Mouse (Mus musculus) cerebellum, postnatal 36 days (tissue): ENCODE results near the gene Gpx4.

Experiments used
- DNase-seq, 2 experiments: peaks; one replicate each; pipeline ENCODE4 v3.0.0; 2021 to 2022; ENCODE audit warnings: mixed read lengths in 2 of 2

Gpx4 gene

DNA sequence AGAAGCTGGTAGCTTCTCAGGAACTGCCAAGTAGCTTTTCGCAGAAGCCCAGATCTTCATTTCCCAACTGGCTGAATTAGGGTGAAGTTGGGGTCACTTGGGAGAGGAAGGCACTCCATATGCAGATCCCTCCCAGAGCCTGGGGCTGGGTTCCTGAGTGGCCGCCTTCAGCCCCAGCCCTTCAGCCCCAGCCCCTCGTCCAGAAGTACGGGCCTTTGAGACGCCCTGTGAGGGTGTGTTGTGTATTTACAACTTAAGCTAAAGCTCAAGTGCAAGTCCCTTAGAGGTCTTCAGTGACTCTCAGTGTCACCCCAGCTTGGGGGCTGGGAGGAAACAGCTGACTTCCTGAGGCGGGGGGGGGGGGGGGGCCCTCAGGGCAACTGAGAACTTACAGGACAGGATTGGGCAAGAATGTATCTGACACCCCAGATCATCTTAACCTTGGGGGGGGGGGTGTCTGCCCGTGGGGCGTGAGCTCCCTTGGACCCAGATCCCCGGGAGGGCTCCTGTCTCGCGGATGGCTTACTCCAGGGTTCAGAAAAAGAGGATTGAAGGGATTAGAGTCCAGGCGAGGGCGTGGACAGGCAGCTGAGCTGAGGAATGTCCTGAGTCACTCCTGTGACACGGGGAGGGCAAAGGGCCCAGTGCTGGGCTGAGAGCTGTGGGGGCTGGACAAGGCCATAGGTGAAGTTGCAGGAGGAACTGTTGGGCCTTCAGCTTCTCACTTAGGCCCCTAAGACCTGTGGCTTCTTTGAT, 4.8 kb downstream of the Gpx4 start:
- DNase-seq, result no peak

DNA sequence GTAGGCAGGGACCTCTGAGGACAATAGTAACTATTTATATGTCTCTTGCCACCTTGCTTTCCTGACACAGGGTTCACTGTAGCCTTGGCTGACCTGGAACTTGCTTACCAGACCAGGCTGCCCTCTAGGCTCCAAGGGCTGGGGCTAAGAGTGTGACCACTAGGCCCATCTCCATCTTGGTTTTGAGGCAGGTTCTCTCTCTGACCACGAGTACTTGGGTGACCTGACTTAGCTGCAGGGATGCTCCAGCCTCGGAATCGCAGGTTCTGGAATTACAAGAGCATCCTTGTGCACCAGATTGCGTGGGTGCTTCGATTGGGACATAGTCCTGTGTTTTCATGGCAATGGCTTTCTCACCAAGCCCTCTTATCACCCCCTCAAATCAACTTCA, 5.4 kb downstream of the Gpx4 start:
- no peak for DNase-seq

DNA sequence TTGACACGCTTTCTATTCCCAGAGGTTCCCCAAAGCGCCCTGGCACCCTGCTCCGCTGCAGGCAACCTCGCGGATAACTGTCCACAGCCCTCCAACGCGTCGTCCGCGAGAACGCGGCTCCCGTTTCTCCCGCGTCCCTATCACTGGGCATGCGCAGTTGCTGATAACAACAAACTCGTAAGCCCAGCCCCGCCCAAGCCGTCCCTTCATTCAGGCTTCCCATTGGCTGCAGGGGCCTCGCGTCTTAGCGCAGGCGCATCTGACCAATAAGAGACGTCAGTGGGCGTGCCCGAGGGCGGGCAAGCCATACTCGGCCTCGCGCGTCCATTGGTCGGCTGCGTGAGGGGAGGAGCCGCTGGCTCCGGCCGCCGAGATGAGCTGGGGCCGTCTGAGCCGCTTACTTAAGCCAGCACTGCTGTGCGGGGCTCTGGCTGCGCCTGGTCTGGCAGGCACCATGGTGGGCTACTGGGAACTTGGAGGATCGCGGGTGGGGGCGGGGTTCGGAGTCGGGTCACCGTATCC, 6.4 kb downstream of the Gpx4 start:
- peak; percentile 99 for DNase-seq

DNA sequence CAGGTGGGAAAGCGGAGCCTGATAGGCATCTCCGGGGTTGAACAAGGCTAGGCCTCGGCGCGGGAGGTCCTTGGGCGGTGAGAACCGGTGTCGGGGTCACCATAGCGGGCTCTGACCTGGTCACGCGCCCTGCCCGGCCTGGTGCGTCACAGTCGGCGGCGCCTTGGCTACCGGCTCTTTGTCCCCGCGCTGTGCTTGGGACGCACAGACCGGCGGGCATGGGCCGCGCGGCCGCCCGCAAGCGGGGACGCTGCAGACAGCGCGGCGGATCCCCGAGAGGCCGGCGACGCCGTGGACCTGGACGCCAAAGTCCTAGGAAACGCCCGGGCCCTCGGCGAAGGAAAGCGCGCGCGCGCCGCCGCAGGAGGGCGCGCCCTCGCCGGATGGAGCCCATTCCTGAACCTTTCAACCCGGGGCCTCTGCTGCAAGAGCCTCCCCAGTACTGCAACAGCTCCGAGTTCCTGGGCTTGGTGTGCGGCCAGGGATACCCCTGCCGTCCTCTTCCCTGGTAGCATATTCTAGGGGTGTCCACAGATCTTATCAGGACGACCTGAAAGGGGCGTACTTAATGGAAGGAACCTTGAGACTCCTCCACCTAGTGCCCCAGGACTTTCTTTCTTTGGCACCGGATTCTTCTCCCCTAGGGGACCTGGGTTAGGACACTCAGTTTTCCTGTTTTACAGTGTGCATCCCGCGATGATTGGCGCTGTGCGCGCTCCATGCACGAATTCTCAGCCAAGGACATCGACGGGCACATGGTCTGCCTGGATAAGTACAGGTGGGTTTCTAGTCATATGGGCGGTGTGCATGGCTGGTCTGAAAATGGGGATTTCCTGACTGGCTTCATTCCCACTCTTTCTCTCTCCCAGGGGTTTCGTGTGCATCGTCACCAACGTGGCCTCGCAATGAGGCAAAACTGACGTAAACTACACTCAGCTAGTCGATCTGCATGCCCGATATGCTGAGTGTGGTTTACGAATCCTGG, 7.2 kb downstream of the Gpx4 start:
- peak; percentile 68 to 70 for DNase-seq

DNA sequence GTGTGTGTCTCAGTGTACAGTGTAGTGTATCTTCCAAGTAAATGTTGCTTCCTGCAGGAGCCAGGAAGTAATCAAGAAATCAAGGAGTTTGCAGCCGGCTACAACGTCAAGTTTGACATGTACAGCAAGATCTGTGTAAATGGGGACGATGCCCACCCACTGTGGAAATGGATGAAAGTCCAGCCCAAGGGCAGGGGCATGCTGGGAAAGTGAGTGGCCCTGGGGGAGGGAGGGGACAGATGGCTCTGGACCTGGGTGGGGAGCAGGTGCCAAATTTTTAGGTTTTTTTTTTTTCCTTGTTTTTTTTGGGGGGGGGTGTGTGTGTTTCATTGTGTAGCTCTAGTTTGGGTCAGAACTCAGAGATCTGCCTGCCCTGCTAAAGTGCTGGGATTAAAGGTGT, 7.9 kb downstream of the Gpx4 start:
- peak; percentile 38 to 54 for DNase-seq

DNA sequence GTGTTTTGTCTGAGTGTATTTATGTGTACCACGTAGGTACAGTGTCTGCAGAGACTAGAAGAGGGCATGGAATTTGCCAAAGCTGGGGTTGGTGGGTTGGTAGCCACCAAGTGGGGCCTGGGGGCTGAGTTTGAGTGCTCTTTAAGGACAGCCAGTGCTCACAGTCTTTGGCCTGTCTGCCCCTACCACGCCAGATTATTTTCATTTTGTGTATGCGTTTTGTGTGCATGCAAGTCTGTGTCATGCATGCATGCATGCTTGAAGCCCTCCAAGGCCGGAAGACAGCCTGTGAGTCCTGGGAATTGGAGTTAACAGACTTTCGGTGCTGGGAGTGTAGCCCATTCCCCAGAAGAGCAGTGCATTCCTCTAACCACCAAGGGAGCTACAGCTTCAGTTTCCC, 8.4 kb downstream of the Gpx4 start:
- DNase-seq, result no peak

DNA sequence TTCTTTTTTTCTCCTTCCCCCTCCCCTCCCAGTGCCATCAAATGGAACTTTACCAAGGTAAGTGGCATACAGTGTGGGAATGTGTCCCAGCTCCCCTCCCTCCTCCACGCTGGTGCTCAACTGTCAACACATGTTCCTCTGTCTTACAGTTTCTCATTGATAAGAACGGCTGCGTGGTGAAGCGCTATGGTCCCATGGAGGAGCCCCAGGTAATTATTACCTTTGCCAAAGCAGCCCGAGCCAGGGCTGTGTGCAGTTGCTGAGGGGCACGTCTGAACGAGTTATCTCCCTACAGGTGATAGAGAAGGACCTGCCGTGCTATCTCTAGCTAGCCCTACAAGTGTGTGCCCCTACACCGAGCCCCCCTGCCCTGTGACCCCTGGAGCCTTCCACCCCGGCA, 8.9 kb downstream of the Gpx4 start:
- DNase-seq, result no peak

DNA sequence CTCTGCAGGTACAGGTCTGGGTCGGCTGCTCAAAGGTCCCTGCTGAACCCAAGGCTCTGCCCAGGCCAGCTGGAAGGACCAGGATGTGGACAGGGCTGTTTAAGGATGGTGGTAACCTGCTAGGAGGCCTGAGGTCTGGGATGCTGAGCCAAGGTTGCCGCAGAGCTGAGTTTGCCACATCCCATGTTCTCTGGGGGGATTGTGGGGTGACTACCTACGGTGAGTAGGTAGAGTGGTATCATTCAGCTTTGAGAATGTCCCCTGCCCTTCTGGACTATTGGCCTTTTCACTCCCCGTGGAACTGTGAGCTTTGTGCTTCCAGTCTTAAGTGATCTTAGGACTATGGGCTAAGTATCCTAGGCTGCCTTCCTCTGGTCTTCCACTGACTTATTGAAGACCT, 9.5 kb downstream of the Gpx4 start:
- DNase-seq, result no peak

DNA sequence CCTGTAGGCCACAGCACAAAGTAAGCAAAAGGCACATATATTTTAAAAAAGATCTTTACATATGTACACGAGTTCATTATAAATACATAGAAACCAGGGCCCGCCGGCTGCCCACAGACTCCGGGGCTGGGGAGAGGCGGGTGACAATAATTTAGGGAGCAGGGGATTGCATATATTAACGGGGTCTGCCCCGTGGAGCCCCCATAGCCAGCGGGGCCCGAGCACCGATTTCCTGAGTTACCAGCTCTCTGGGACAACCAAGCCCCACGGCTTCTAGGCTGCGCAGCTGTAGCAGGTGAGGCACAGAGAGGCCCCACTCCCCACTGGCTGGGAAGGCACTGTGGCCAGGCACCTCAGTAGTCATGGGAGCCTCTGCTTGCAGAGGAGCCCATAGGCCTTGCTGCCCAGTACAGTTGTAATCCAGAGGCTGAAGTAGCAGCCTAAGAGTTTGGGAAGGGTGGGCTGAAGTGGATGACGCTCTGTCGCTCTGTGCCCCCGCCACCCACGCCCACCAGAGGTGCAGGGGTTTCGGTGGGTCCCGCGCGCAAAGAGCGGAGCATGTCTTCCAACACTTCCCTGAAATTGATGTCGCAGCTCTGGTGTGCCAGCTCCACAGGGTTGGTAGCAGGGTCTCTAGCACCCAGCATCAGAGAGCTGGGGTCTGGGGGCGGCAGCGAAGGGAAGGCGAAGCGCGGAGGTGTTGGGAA, 10.2 kb downstream of the Gpx4 start:
- DNase-seq, result no peak

DNA sequence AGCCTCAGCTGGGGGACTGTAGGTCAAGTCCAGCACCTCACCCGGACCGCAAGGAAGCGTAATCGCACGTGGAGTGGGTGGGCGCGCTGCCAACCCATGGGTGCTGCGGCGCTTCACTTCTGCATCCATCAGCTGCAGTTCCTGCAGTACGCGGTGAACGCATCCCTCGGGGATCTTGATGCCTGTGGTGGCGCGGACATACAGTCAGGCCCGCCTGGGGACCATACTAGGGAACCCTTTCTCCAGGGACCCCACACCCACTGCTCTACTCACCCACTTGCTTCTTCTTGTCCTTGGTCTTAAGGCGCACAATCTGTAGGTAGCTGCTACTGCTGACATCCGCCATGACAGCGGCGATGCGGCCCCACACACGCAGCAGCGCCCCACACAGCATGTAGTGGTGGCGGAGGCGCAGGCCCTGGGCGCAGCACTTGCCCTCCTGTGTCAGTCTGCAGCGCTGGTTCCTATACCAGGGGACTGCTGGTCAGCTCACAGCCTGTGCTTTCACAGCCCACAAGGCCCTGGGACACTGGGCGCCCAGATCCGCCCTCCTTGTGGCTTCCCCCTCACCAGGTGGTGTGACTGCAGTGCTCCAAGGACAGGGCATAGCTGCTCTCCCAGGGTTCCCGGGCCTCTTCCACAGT, 10.8 kb downstream of the Gpx4 start:
- DNase-seq, result peak in 1 of 2 experiments; percentile 47

DNA sequence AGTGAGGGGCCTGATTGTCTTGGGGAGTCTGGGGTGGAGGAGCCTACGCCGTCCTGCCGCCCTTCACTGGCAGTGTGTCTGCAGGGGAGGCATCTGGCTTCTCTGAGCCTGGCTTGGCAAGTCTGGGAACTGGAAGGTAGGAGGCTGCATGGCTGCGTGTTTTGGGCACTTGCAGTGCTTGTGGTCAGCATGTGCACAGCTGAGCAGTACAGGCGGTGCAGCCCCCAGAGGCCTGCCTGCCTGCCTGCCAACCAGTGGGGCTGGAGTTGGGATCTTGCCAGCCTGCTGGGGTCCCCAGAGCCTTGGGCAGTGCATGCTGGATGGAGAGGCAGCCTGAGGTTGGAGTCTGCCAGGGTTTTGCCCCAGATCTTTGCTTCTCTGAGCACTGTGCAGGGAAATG, 16.1 kb downstream of the Gpx4 start:
- DNase-seq, result no peak

DNA sequence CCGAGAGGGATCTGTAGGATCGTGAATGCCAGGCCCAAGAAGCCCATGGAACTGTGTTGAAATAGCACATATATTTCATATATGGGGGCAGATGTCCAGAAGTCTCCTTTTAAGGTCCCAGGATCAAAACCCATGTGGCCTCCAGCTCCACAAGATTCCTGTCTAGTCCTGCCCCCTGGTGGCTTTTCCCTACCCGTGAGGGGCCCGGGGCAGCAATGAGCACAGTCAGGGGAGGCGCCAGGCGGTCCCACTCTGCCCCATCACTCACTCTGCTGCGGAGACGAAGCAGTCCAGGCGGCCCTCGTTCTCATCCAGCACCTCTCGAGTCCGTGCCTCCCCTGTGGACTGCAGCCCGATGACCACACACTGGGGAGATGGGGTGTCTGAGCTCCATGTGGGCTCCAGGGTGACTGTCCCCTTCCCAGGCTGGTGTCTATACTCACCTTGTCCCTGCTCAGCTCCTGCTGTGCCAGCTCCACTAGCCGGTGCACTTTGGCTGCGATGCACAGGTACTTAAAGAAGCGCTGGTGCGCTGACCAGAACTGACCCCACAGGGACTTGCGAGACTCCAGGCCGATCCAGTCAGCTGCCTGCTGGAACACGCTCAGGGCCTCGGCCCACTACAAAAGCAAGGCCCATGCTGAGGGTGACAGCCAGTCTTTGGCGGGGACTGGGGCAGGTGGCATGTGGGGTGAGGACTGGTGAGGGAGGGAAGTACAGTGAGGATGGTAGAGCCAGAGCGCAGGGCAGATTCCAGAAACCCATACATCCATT, 17.1 kb downstream of the Gpx4 start:
- DNase-seq, result no peak

DNA sequence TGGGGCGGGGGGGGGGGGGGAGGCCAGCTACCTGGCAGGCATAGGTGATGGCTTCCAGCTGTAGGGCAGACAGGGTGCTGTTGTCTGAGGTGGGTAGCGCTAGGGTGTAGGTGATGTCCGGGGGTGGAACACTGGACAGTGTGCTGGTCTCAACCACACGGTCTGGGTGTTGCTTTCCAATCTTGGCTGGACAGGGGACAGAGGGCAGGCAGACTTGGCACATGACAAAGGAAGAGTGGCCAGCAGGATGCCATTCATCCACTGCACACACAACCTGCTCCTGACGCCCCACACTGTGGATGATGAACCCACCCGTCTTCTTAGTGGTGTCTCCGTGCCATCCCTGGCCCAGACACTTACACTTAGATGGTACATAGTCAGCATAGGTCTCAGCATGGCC, 22.3 kb downstream of the Gpx4 start:
- DNase-seq, result no peak

DNA sequence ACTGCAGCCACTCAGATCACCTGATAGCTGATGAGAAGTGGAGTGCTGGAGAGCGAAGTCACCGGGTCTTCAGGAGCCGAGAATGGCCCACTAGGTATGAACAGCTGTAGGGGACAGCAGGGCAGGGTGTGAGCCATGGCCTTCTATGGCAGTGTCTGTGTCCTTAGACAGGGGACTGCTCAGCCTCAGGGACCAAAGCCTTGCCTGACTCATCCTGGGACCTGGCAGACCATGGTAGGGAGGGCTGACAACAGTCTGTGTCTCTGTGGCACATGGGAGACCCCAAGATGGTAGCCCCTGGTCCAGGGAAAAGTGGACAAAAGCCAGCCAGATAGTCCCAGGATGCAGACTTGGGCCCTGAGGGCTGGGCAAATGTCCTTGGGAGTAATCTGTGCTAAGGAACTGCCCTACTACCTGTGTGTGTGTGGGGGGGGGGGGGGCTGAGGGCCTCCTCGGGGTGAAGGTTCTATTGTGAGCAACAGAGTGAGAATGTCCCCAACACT, 23.0 kb downstream of the Gpx4 start:
- no peak for DNase-seq

DNA sequence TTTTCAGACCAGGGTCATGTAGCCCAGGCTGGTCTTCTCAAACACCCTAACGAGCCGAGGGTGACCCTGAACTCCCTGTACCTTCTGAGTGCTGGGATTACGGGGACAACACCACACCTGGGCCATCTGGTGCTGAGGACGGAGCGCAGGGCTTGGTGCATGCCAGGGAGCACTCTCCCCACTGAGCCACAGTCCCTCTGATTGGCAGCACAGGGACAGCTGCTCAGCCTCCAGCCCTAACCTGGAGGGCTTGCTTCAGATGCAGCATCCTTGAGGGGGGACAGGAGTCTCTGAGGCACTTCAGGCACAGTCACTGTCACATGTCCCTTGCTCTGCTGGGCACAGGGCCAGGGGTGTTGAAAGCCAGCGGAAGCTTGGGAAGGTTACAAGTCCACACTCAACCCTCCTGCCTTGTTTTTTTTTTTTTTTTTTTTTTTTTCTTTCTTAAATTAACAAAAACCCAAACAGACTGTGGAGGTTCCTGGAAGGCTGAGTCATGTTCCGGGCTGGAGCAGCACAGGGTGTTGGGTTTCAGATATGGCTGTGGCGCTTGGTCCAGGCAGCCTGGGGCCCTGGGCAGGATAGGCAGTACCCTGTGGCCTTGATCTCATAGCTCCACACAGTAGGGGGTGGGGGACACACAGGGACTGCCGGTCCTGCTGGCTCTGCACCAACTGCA, 24.0 kb downstream of the Gpx4 start:
- peak; percentile 85 to 90 for DNase-seq

DNA sequence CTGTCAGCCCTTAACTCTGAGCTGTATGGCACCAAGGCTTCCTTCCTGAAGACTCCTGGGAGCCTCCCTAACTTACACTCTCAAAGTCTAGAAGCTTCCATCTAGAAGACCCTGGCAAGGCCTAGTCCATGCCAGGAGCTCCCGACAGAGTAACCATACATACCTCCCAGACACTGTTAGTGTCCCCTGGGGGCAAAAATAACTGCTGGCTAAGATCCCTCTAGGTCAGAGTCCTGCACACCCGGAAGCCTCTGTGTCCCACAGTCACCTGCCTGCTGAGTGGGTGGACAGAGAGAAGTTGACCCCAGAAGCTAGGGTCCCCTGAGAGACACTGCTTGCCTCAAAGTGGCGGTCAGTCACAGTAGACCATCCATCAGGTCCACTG, 24.5 kb downstream of the Gpx4 start:
- DNase-seq, result no peak

DNA sequence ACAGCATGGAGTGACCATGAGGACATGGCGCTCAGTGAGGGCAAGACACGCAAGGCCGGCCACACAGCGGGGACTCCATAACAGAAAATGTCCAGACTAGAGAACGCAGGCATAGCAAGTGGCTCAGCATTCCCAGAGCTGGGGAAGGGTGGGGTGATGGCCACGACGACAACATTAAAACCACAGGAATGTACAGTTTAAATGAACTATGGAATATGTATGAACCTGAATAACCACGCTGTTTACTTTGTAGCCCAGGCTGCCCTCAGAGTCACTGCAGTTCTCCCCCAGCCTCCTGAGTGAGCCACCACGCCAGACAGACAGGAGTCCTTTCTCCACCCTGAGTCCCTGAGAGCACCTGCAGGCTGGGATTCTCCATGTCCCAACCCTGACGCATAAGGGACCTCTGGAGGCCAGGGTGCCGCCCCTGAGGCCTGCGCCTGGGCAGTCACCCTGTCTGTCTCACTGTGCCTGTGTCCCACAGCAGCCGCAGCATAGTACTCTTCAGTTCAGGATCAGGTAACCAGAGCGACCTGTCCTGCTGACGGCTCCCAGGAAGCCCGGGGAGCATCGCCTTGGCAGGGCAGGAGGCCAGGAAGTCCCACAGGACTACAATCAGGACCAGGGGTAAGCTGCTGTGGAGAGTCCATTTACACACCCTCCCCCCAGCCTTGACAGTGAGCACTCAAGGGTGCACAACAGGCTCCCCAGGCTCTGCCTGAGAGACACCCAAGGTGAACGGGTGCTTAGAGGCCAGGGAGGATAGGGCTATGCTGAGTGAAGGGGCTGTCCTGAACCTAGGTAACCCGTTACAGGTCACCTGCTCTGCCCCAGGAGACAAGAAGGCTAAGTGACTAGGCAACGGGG, 25.9 kb downstream of the Gpx4 start:
- DNase-seq, result no peak

DNA sequence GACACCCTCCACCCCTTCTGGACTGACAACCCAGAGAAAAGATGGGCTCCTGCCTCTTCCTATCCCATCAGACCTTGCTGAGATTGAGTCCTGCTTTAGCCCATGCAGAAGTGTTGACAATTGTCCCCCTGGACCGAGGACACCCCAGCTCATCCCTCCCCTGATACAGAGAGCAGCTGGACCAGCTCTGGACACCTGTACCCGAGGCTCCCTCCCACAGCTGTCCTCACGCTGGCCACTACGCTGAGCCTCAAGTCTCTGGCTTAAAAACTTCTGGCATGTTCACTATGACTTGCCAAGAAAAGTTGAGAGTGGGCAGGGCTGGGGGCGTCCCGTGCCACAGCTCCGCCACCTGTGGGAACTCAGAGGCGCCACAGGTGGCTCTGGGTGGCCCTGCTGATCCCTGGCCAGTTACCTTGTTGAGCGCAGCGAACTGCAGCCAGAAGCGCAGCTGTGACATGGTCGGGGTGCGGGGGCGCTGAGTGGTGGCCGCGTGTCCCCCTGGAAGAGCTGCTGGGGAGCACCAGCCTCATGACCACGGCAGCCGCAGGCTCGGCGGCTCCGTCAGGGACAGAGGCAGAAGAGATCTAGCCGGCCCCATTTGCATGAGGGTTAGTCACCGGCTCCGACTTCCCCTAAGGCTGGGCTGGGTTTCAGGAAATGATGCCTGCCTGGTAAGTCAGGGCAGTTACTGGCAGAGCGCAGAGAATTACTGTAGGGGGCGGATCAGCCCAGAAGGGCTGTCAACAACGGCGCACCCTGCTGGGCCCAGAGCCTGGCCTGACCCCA, 28.0 kb downstream of the Gpx4 start:
- peak; percentile 43 to 56 for DNase-seq

DNA sequence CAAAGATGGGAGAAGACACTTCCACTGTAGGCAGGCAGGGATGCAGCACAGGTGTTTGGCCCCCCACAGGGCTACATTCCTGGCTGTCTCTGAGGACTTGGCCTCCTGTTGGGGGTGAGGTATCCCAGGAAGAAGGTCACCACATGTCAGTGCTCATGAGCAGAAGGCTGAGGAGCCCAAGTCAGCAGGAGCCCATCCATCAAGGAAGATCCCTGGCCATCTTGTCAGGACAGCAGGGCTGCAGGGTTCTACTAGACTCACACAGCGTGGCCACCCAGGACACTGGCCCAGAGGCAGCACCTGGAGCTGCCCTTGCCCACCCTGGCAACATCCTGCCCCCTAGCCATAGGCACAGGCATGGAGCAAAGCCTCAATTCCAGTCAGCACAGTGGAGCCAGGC, 29.0 kb downstream of the Gpx4 start:
- DNase-seq, result no peak
